Mouse (Mus musculus): ENCODE measurements around the gene Gm21861.
"Not testable (repeated sequence)": the region's sequence is repeated elsewhere in the genome, so short reads cannot be mapped to it uniquely, and the experiment has no call there.

The Gm21861 gene

DNA sequence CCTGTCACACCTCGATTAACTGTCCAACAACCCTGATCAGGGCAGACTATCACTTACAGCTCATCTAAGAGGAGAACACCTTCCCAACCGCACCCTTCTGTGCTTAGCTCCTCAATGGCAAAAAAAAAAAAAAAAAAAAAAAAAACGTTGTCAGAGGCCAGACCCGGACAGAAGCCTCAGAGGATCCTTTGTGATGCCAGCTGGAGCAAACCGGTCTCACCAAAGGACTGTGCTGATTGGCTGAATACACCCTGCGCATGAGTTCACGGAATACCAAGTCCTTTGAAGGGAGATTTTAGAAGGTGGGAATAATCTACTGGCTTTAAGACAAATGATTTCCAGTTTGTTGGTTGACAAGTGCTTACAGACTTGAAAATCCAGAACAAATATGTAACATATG, at the start of gene Gm21861:
Gene Gm21861, minus strand, starts transcription at position 101 of the 400 bp plus-strand sequence.
- not testable (repeated sequence) for DNase-seq (ENCODE audit: low spot score in 2 of 2)

Data from frontal cortex, postnatal 36 days (tissue).